Mouse (Mus musculus): ENCODE measurements around the gene Atp8a2.

DNA sequence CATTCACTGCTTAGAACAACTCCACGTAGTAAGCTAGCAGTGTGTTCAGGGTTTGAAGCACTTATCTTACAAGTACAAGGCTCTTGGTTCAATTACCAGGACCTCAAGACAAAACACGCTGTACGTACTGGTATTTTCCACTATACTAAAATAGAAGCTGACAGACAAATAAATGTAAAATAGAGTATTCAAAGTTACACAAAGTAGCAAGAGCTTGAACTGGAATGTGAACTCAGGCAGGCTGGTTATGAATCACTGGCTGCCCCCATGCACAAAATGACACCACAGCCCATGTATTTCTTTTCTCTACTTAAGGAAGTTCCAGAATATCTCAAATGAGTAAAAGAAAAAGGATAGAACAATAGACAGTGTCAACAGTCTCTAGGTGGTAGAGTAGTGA, 602.0 kb downstream of the Atp8a2 start:
- no peak for TF ChIP-seq CTCF (IDR thresholded peaks at IDR 0.05)
- TF ChIP-seq EP300 (IDR thresholded peaks at IDR 0.05) = no peak

All from lung, postnatal 0 days (tissue).